Mouse (Mus musculus) macrophage (primary cell): Measurements from ENCODE around the gene Arhgap42. TPM values are rescaled to one million over a fixed set of nuclear protein-coding genes. Genes with fewer than 3 reads are reported as not detected.

ENCODE experiments used
- H3K27ac ChIP-seq: fragments of 350-480 bp; formaldehyde crosslinking; 2 replicates; pipeline ENCODE4 v1.9.0; 2021
- H3K36me3 ChIP-seq: fragments of 350-480 bp; formaldehyde crosslinking; 2 replicates; pipeline ENCODE4 v1.9.0; 2021; ENCODE audit errors: inconsistent target
- H3K4me3 ChIP-seq: fragments of 350-480 bp; formaldehyde crosslinking; 2 replicates; pipeline ENCODE4 v1.9.0; 2021; ENCODE audit errors: inconsistent target
- H3K79me2 ChIP-seq: fragments of 350-480 bp; formaldehyde crosslinking; 2 replicates; pipeline ENCODE4 v1.9.0; 2021; ENCODE audit errors: inconsistent target
- WGBS: methylation state at CpG from one replicate; pipeline ENCODE4 v1.1.7; 2026; ENCODE audit warnings: inconsistent platforms; ENCODE audit not compliant: missing documents; 5-methylcytosine and 5-hydroxymethylcytosine counted together
- polyA plus RNA-seq: library from polyadenylated mRNA; stranded (reverse); fragments of 250-400 nt; gene quantifications from 3 replicates; pipeline ENCODE4 v1.2.4, GENCODE M21; 2018; ENCODE audit warnings: inconsistent platforms

The Arhgap42 gene
- polyA plus RNA-seq, 1 experiment from 2014 or later: not detected

DNA sequence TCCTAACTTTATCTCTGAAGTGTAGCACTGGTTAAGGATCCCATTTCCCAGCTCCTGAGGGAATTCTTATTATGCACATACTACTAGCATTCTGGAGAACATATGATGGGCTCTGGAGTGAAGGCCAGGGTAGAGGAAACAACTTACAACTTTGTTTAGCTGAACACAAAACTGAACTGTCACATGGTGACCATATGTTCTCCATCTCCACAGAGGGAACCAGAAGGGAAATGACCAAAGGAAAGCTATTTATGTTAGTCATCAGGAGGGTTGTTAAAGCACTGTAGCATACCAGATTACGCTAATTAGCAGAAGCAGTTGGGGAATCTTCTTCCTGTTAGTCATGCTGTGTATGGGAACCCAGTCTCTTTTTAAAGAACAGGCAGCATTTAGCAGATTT, 145.8 kb downstream of the Arhgap42 start:
- H3K36me3 ChIP-seq: no peaks in the 10 kb centered on the region
- H3K27ac ChIP-seq: no peak overlapping the region
- H3K4me3 ChIP-seq: no peak overlapping the region
- 47% methylated on average over 1 of the region's 1 CpGs for WGBS
- no peaks in the 10 kb centered on the region for H3K79me2 ChIP-seq

DNA sequence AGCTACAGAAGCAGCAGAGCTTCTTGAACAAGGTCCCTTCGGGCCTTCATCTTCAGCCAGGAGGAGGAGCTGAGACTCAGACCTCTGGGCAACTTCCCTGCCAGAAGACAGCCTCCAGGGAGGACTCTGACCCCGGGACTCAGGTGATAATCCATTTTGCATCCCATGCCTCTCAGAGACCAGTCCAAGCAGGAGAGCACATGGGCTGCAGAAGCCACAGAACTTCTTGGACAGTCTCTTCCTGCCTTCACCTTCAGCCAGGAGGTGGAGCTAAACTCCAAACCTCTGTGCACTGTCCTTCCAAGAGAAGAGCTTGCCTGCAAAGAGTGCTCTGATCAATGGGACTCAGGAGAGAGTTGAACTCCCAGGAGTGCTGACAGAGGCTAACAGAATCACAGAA, 155.5 kb downstream of the Arhgap42 start:
- Histone ChIP-seq H3K79me2 (no peaks in the 10 kb centered on the region), H3K4me3 (no peak overlapping the region), H3K27ac (no peak overlapping the region), H3K36me3 (no peaks in the 10 kb centered on the region)
- 81% methylated on average over 2 of the region's 2 CpGs for WGBS

DNA sequence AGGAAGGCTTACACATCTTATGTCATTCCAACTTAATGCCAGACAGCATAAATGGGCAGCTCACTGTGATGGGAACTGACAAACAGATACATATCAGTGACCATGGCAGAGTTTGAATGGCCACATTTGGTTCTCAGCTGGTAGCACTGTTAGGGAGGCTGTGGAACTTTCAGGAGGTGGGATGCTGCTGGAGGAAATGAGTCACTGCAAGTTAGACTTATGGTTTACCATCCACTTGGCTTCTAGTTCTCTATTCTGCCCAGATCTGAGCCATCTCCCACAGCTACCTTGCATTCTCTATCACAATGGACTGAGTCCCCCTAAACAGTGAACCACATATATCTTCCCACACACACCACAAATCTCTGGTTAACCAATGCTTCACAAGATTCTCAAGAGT, 186.0 kb downstream of the Arhgap42 start:
- H3K4me3 ChIP-seq: no peak overlapping the region
- no peaks in the 10 kb centered on the region for H3K79me2 ChIP-seq
- no peak overlapping the region for H3K27ac ChIP-seq
- no peaks in the 10 kb centered on the region for H3K36me3 ChIP-seq

DNA sequence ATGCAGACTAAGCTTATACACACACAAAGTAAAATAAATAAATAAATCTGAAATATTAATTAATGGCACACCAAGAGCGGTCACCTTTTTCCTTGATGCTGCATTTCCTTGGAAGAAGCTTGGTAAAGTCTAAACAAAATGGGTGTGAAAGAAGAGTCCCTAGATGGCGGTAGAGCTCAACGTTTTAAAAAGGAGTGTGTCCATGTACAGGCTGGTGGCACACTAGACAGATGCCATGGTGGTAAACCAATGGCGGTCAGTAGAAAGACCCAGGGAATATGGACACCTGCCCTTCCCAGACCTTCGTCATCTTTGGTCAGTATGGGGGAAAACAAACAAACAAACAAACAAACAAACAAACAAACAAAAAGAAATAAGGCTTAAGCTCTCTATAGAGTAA, 187.7 kb downstream of the Arhgap42 start:
- 51% methylated on average over 5 of the region's 5 CpGs for WGBS
- Histone ChIP-seq H3K27ac (no peak overlapping the region), H3K79me2 (no peaks in the 10 kb centered on the region), H3K36me3 (no peaks in the 10 kb centered on the region), H3K4me3 (no peak overlapping the region)

DNA sequence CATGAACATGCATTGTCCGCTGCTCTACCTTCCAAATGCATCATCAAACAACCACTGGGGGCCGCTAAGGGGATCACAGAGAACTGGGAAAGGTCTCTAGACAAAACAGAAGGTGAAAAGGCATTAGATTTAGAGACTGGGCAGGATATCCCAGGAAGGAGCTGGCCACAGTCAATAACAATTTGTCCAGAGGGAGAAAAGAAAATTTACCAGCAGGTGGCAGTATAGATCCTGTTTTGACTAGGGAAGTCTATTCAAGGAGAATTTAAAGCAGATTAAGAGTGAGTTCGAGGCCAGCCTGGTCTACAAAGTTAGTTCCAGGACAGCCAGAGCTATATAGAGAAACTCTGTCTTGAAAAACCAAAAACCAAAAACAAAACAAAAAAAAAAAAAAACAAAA, 189.7 kb downstream of the Arhgap42 start:
- Histone ChIP-seq H3K27ac (no peak overlapping the region), H3K79me2 (no peaks in the 10 kb centered on the region), H3K4me3 (no peak overlapping the region), H3K36me3 (no peaks in the 10 kb centered on the region)
- WGBS: 65% methylated on average over 3 of the region's 3 CpGs

DNA sequence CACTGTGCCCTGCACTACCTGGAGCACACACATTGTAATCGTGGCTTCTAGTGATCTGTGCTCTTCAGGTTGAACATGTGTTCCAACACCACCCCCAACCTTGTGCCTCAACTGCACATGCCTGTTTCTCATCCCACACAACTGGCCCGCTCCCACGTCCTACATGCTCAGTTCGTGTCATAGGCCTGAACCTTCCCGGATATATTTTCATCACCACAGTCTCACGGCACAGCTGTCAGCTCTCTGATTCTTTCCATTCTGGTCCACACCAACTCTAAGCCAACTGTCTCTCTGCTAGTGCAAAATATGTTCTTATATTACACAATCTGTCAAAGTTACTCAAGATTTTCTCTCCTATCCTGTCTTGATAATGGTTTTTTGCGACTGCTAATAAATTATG, 197.9 kb downstream of the Arhgap42 start:
- WGBS: 86% methylated on average over 7 of the region's 7 CpGs
- H3K79me2 ChIP-seq: no peaks in the 10 kb centered on the region
- H3K27ac ChIP-seq: no peak overlapping the region
- H3K4me3 ChIP-seq: no peak overlapping the region
- H3K36me3 ChIP-seq: no peaks in the 10 kb centered on the region

DNA sequence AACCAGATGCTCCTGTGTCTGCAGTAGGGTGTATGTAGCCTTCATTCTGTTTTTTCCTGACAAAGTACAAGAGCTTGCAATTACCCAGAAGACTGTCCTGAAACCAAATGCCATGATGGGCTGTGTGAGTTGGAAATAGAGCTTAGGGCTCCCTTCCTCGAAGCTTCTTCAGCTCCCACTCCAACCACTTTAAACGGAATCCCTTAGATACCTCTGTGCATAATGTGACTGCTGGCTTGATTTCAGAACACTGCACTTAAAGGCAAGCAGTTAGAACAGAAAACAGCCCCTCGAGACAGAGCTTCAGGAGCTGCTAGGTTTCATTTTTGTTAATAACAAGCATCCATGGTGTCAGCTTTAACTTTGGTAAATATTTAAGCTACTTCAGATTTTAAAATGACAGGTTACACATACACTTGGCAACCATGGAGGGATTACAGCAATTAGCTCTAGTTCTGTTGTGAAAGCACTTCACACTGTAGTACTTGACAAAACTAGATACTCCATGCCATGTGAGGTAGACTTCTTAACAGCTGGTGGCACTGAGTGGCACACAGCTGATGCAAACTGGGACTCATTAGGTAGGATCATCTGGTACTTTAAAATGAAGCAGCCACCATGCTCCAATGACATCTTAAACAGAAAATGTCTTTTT, 201.8 kb downstream of the Arhgap42 start:
- no peaks in the 10 kb centered on the region for H3K36me3 ChIP-seq
- no peak overlapping the region for H3K4me3 ChIP-seq
- no peaks in the 10 kb centered on the region for H3K79me2 ChIP-seq
- WGBS: 88% methylated on average over 3 of the region's 3 CpGs
- no peak overlapping the region for H3K27ac ChIP-seq

DNA sequence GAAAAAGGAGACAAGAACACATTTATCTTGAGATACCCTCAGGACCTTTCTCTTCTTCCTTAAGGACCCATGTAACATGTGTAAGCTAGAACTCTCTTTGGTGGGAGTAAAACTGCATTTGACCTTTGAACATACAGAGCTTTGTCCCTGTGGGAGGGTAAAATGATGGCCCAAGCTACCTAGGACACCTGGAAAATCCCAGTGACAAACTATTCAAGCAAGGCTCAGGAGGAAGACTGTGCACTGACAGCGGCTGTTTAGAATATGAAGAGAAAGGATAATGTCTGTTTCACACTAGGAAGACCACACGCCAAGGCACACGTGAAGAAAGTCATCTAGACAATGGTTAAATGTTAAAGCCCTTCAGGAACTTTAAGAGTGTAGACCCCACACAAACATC, 211.0 kb downstream of the Arhgap42 start:
- H3K36me3 ChIP-seq: no peaks in the 10 kb centered on the region

DNA sequence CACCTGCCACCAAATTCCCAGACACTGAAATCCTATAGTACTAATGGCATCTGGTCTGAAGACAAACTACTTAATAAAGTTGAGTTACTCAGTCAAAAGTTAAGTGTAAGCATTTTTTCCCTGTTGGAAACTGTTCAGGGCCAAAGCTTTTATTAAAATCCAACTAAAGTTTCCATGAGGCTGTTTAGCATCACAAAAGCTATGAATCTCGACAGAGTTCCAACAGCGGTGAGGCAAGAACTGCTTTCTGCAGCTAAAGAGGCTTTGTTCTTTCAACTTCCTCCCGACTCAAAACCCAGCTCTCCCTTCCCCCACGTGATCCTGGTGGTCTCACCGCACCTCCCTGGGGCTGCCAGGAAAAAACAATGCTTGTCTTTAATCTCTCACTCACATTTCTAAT, 211.5 kb downstream of the Arhgap42 start:
- H3K4me3 ChIP-seq: no peak overlapping the region
- no peaks in the 10 kb centered on the region for H3K79me2 ChIP-seq
- H3K27ac ChIP-seq: no peak overlapping the region
- no peaks in the 10 kb centered on the region for H3K36me3 ChIP-seq
- WGBS: 4% methylated on average over 5 of the region's 5 CpGs

More for the DNA sequence above, 211.0 kb downstream of the Arhgap42 start:
- no peaks in the 10 kb centered on the region for H3K79me2 ChIP-seq
- no peak overlapping the region for H3K27ac ChIP-seq
- 86% methylated on average over 3 of the region's 3 CpGs for WGBS
- no peak overlapping the region for H3K4me3 ChIP-seq

DNA sequence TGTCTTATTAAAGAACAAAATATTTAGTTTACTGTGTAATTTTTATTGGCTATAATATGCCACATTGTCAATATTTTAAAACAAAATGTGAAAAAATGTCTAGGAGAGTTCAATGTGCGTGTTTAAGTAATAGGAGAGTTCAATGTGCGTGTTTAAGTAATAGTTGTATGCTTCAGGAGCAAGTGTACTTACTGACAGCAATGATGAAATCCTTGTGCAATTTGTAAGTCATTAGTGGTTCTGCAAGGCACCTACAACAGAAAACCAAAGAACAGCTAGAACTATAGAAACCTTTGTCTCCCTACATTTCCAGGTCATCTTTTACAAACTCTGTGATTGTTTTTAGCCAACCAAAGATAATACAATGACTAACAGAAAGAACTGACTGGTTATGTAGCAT, 223.8 kb downstream of the Arhgap42 start:
- H3K27ac ChIP-seq: no peak overlapping the region
- 84% methylated on average over 2 of the region's 2 CpGs for WGBS

DNA sequence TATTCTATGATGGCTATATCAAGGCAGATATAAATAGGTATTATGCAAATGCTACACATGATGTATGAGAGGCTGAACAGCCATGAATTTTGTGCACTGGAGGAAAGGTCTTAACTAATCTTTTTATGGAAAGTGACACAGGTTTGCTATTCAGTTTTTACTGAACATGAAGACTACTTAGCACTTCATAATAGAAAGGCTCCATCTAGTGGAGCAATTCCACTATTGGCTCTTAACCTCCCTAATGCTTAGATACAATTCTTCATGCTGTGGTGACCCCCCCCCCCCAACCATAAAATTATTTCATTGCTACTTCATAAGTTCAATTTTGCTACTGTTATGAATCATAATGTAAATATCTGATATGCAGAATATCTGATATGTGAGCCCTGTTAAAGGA, 237.7 kb downstream of the Arhgap42 start:
- Histone ChIP-seq H3K27ac (no peak overlapping the region), H3K4me3 (no peak overlapping the region), H3K36me3 (no peaks in the 10 kb centered on the region), H3K79me2 (no peaks in the 10 kb centered on the region)

More for the DNA sequence above, 223.8 kb downstream of the Arhgap42 start:
- H3K4me3 ChIP-seq: no peak overlapping the region
- H3K79me2 ChIP-seq: no peaks in the 10 kb centered on the region
- H3K36me3 ChIP-seq: no peaks in the 10 kb centered on the region

DNA sequence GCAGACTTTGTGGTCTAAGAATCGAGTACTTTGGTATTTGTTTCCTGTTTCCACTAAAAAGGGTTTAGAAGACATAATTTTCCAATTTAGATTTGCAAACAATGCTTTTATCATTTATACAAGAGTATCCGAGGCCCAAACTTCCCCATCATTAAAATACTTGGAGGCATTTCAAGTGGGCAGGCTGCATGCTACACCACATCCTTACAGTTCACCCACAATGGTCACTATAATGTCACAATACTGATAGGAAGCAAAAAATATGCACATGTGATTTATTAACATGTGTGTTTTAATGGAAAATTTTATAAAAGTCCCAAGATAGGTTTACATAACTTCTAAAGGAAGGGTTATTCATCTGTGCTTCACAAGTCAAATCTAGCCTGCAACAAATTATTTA, 242.4 kb downstream of the Arhgap42 start:
- 0% methylated on average over 2 of the region's 2 CpGs for WGBS

DNA sequence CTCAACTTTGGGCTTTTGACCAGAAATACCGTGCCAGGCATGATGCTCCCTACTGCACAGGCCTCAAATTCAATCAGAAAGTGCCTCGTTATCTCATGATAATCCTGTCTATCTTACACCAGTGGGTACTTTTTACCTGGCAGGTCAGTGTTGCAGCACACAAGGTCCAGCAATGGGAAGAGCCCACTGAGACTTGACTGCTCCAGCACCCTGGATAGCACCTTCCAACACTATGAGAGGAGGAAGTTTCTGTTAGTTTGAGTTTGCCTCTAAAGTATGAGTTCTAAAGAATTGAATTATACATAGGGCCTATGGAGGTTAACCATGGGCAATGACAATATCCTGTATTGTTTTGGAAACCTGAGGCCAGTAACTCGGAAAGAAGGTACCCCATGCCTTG, 256.6 kb downstream of the Arhgap42 start:
- Histone ChIP-seq H3K4me3 (no peak overlapping the region), H3K27ac (no peak overlapping the region), H3K79me2 (no peaks in the 10 kb centered on the region), H3K36me3 (no peaks in the 10 kb centered on the region)
- 78% methylated on average over 3 of the region's 3 CpGs for WGBS

More for the DNA sequence above, 242.4 kb downstream of the Arhgap42 start:
- no peak overlapping the region for H3K27ac ChIP-seq
- no peaks in the 10 kb centered on the region for H3K79me2 ChIP-seq
- no peak overlapping the region for H3K4me3 ChIP-seq
- no peaks in the 10 kb centered on the region for H3K36me3 ChIP-seq

DNA sequence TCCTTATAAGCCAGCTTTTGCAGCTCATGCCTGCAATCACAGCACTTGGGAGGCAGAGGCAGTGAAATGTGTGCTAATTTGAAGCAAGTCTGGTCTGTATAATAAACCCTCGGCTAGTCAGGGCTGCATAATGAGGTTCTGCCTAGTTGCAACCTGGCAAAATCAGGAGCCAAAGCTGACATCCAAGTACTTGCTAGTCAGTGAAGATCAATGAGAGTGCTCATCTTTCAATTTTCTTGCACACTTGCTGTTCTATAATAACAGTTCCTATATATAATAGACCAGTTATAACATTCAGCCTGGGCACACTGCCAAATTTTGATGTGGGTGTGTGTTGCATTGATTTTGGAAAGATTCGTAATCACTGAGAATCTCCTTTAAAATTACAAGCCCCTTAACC, 261.1 kb downstream of the Arhgap42 start:
- H3K79me2 ChIP-seq: no peaks in the 10 kb centered on the region
- H3K27ac ChIP-seq: no peak overlapping the region
- no peak overlapping the region for H3K4me3 ChIP-seq
- no peaks in the 10 kb centered on the region for H3K36me3 ChIP-seq
- 78% methylated on average over 2 of the region's 2 CpGs for WGBS

DNA sequence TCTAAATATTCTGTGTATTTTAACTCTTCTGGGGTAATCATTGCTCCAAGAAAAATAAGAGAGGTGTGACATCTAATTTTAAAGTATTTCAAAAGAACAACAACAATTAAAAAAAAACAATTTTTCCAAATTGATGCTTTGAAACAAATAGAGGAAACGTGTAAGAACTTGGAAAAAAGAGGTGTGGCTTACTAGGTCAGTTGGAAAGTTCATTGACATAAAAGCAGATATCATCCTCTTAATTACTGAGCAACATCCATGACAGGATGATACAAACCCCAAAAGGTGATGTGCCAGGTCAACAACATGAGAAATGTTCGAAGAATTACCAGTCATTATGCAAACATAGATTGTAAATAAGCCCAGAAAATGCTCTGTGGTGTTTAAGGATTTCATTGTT, 267.4 kb downstream of the Arhgap42 start, which contains the start of gene Gm16485:
TSS of gene Gm16485 (plus strand) at position 301 of the 400 bp plus-strand sequence.
- H3K79me2 ChIP-seq: no peaks in the 10 kb centered on the region
- WGBS: 86% methylated on average over 2 of the region's 2 CpGs
- H3K27ac ChIP-seq: no peak within 1 kb of the TSS
- H3K36me3 ChIP-seq: no peaks in the 10 kb centered on the region
- no peak within 1 kb of the TSS for H3K4me3 ChIP-seq

DNA sequence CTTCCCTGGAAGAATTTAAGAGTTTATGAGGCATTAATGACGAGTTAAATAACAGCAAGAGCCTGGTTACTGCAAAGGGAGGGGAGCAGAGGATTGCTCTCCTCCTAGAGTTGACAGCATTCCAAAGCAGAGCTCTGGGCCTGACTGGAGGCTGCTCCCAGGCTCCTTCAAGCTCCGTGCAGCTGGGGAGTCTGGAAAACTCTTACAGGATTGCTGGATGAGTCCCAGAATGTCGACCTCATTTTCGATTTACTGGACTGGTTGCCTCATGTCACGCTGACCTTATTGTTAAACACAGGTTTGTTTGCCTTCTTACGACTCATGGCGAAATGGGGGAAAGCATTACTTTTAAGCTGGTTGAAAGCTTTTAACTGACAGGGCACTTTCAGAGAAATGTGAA, 268.7 kb downstream of the Arhgap42 start:
- 76% methylated on average over 7 of the region's 7 CpGs for WGBS
- Histone ChIP-seq H3K4me3 (no peak overlapping the region), H3K36me3 (no peaks in the 10 kb centered on the region), H3K79me2 (no peaks in the 10 kb centered on the region), H3K27ac (no peak overlapping the region)
